Mouse (Mus musculus) C2C12 (cell line): ENCODE measurements at regions not wholly inside any gene's neighbourhood (a gene's known extent, or its start where the extent isn't known, plus 50 kb on each side); places are given as distances from the start of the nearest gene placed in this dataset.

ENCODE experiments used
- H3K27me3 ChIP-seq: one replicate; pipeline ENCODE4 v1.6.1; 2011; ENCODE audit not compliant: control insufficient read depth, insufficient read depth, insufficient read length
- H3K36me3 ChIP-seq: one replicate; pipeline ENCODE4 v1.6.1; 2011; ENCODE audit not compliant: control insufficient read depth, insufficient read depth
- H3K4me3 ChIP-seq: one replicate; pipeline ENCODE4 v1.5.1; 2011; ENCODE audit warnings: mild to moderate bottlenecking, control low read depth; ENCODE audit not compliant: poor library complexity, insufficient read depth, severe bottlenecking
- H3K79me2 ChIP-seq: one replicate; pipeline ENCODE4 v1.6.1; 2011; ENCODE audit not compliant: control insufficient read depth, insufficient read depth
- H3K79me3 ChIP-seq: one replicate; pipeline ENCODE4 v1.6.1; 2011; ENCODE audit warnings: low read depth, control low read depth
- H3ac ChIP-seq: one replicate; pipeline ENCODE3; 2011; ENCODE audit warnings: low read depth; ENCODE audit not compliant: control insufficient read depth, insufficient read length
- CEBPB ChIP-seq: IDR thresholded peaks from one replicate; pipeline ENCODE4 v1.6.1; 2011; ENCODE audit warnings: low read depth, mild to moderate bottlenecking, control low read depth, moderate library complexity
- CTCF ChIP-seq: IDR thresholded peaks from one replicate; pipeline ENCODE4 v1.5.1; 2011; ENCODE audit not compliant: control insufficient read depth, insufficient read depth, insufficient read length
- FOSL1 ChIP-seq: IDR thresholded peaks from one replicate; pipeline ENCODE4 v1.8.0; 2011; ENCODE audit warnings: mild to moderate bottlenecking, low read length; ENCODE audit not compliant: poor library complexity, insufficient read depth, severe bottlenecking
- MAX ChIP-seq: IDR thresholded peaks from one replicate; pipeline ENCODE4 v1.6.1; 2011; ENCODE audit warnings: mild to moderate bottlenecking, control low read depth
- MYOD1 ChIP-seq: IDR thresholded peaks from one replicate; pipeline ENCODE4 v1.6.1; 2011; ENCODE audit warnings: low read depth; ENCODE audit not compliant: control insufficient read depth, insufficient read length
- MYOG ChIP-seq: IDR thresholded peaks from one replicate; pipeline ENCODE4 v1.6.1; 2011; ENCODE audit not compliant: control insufficient read depth, insufficient read length; ENCODE audit errors: extremely low read depth
- USF1 ChIP-seq: IDR thresholded peaks from one replicate; pipeline ENCODE4 v1.6.1; 2011; ENCODE audit warnings: low read depth, mild to moderate bottlenecking, control low read depth, moderate library complexity

GRCm38 (mm10) chr14:86184663-86185381 lies 956.2 kb downstream of the Diaph3 start:
- H3K79me2 ChIP-seq = no peaks in the 10 kb centered on the region
- no peak overlapping the region for H3K4me3 ChIP-seq
- H3K27me3 ChIP-seq = no peaks in the 10 kb centered on the region
- no peaks in the 10 kb centered on the region for H3K36me3 ChIP-seq
- TF ChIP-seq MAX (no peak), CEBPB (no peak), CTCF (no peak), USF1 (no peak), FOSL1 (no peak), MYOD1 (no peak), MYOG (no peak)
- H3ac ChIP-seq = no peak overlapping the region
- H3K79me3 ChIP-seq = no peaks in the 10 kb centered on the region

GRCm38 (mm10) chr14:86178517-86178916 lies 962.5 kb downstream of the Diaph3 start:
- no peaks in the 10 kb centered on the region for H3K79me2 ChIP-seq
- H3K4me3 ChIP-seq = no peak overlapping the region
- TF ChIP-seq CTCF (no peak), FOSL1 (no peak), USF1 (no peak), MAX (no peak), MYOG (no peak), MYOD1 (no peak), CEBPB (no peak)
- no peak overlapping the region for H3ac ChIP-seq
- H3K36me3 ChIP-seq = no peaks in the 10 kb centered on the region
- no peaks in the 10 kb centered on the region for H3K27me3 ChIP-seq
- no peaks in the 10 kb centered on the region for H3K79me3 ChIP-seq

- Histone ChIP-seq H3K79me3 (no peaks in the 10 kb centered on the region), H3K27me3 (no peaks in the 10 kb centered on the region), H3K79me2 (no peaks in the 10 kb centered on the region), H3ac (no peak overlapping the region), H3K36me3 (no peaks in the 10 kb centered on the region), H3K4me3 (no peak overlapping the region)
- TF ChIP-seq CTCF (no peak), MYOG (no peak), MAX (no peak), FOSL1 (no peak)
Measured at GRCm38 (mm10) chr14:86171118-86171517, 969.9 kb downstream of the Diaph3 start.

GRCm38 (mm10) chr14:86159151-86159550 lies 981.9 kb downstream of the Diaph3 start:
- no peak overlapping the region for H3K4me3 ChIP-seq
- no peaks in the 10 kb centered on the region for H3K79me3 ChIP-seq
- H3K79me2 ChIP-seq = no peaks in the 10 kb centered on the region
- H3K36me3 ChIP-seq = no peaks in the 10 kb centered on the region
- TF ChIP-seq MYOD1 (peak; percentile 55), CEBPB (no peak), MAX (no peak), MYOG (no peak), USF1 (no peak)
- no peaks in the 10 kb centered on the region for H3K27me3 ChIP-seq
- no peak overlapping the region for H3ac ChIP-seq

GRCm38 (mm10) chr14:86154688-86155087 lies 986.3 kb downstream of the Diaph3 start:
- Histone ChIP-seq H3K4me3 (no peak overlapping the region), H3K36me3 (no peaks in the 10 kb centered on the region), H3K79me3 (no peaks in the 10 kb centered on the region), H3ac (no peak overlapping the region), H3K79me2 (no peaks in the 10 kb centered on the region), H3K27me3 (no peaks in the 10 kb centered on the region)
- TF ChIP-seq USF1 = no peak
- TF ChIP-seq MYOG = no peak
- no peak for TF ChIP-seq MYOD1
- no peak for TF ChIP-seq MAX
- TF ChIP-seq CTCF = no peak
- TF ChIP-seq CEBPB = no peak
- no peak for TF ChIP-seq FOSL1

GRCm38 (mm10) chr14:86151276-86151675 lies 989.8 kb downstream of the Diaph3 start:
- H3ac ChIP-seq = no peak overlapping the region
- no peaks in the 10 kb centered on the region for H3K79me2 ChIP-seq
- no peaks in the 10 kb centered on the region for H3K27me3 ChIP-seq
- H3K79me3 ChIP-seq = no peaks in the 10 kb centered on the region
- H3K36me3 ChIP-seq = no peaks in the 10 kb centered on the region
- no peak overlapping the region for H3K4me3 ChIP-seq
- TF ChIP-seq CEBPB = no peak
- no peak for TF ChIP-seq MYOD1
- TF ChIP-seq MAX = no peak
- no peak for TF ChIP-seq CTCF
- no peak for TF ChIP-seq FOSL1
- TF ChIP-seq USF1 = no peak
- TF ChIP-seq MYOG = no peak
